Mouse (Mus musculus) inflammation-experienced regulatory T-cells, adult 16 weeks (primary cell): ENCODE results near the gene Wdfy4. TPM values are rescaled to one million over a fixed set of nuclear protein-coding genes. Genes with fewer than 3 reads are reported as not detected.

Source experiments
- polyA plus RNA-seq: library from polyadenylated mRNA; unstranded; fragments of 100-300 nt; shearing (Covaris generic); gene quantifications from one replicate; pipeline ENCODE4 v1.2.1, GENCODE M21; 2017

Wdfy4 gene
- 0.69 TPM for polyA plus RNA-seq

GRCm38 (mm10) chr14:33185068-33185800 is at the start of gene Wdfy4:
Gene Wdfy4, minus strand, starts transcription at chr14:33185508.

DNA sequence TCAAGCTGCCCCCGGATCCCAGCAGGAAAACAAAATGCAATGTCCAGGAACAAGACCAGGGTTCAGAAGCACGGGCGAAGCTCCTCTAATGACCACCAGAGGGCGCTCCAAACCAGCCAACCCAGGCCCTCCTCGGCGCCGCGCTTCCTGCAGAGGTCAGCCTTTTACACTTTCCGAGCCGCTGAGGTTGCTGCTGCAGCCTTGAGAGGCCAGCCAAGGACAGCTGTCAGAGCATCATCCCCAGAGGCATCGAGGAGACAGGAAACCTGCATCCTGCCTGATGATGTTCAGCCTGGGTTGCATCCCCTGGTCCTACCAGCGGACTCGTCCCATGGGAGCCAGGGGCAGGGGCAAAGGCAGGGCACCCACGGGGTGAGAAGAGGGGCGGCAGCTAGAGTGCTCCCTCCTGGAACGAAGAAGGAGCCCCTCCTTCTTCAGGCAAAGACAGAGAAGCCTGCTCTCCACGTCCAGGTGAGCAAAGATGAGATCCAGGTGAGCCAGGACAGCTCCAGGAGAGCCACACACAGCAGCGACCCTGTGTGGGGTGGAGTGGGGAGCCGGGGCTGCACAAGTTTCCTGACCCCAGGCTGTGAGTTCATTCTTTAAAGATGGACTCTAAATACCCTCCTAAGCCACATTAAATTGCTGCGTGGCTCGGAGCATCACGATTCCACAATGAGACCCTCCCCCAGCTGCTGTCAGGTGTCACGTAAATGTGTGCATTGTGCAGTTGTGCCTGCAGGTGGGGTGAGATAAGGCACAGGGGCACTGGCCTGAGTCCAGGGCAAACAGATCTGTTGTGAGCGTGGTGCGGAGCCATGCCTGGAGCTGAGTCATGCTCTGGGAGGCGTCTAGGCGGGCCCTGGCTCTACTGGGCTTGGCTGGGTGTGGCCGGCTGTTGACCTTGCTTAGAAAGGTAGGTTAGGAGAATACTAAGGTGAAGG is 28.8 kb upstream of the Wdfy4 start, which contains the start of gene Arhgap22:
Gene Arhgap22, plus strand, starts transcription at position 204 of the 944 bp plus-strand sequence.

DNA sequence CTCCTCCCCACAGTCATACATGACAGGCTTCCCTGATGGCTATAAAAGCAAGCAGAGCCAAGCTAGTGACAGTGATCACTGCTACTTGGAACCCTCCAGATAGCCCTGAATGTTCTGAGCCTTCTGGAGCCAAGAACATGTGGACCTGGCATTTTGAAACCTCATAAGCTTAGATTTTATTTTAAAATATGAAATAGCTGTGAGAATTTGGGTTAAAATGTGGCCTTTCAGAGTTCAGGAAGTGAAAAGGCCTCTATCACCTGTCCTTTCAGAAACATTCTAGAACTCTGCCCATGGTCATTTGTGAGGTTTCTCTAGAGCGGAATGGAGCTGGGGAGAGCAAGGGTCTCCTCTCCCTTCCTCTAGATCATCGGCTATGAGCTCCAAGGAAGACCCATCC is 194.2 kb downstream of the Wdfy4 start, which contains the start of gene Lrrc18:
Gene Lrrc18, plus strand, starts transcription at position 301 of the 400 bp plus-strand sequence.

Other genes with a start within 250 kb of the Wdfy4 start
- gene Lrrc18, start 194.1 kb downstream of the Wdfy4 start, polyA plus RNA-seq = not detected
- gene Arhgap22, start 28.5 kb upstream of the Wdfy4 start, polyA plus RNA-seq = 0.60 TPM